Mouse (Mus musculus): ENCODE measurements around the gene Fgf14.

GRCm38 (mm10) chr14:124223445-124223844 is 453.5 kb downstream of the Fgf14 start:
- TF ChIP-seq CTCF (IDR thresholded peaks at IDR 0.05; ENCODE audit: low read depth): no peak
- TF ChIP-seq EP300 (IDR thresholded peaks at IDR 0.05; ENCODE audit: low read depth): no peak
